Mouse (Mus musculus) lung, postnatal 25 days (tissue): ENCODE measurements at regions not wholly inside any gene's neighbourhood (a gene's known extent, or its start where the extent isn't known, plus 50 kb on each side); places are given as distances from the start of the nearest gene placed in this dataset.

Experiments used
- DNase-seq: peaks from one replicate; pipeline ENCODE4 v3.0.0; 2022; ENCODE audit warnings: low spot score

DNA sequence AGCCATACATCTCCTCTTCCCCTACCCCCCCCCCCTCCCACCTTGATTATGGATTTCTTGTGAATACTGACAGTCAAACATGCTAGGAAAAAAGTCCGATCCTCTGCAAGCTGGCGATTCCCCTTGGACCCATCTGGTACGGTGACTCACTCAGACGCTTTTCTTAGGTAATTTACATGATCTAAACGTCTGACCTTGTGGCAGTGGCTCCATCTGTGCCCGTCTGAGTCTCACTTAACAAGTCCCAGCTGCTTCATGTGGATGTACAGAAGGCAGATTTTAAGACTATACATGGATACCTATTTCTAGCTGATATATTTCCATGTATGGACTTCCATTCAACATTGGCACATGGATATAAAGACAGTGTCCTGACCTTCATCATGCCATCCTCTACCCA, 481.0 kb downstream of the Lipi start:
- DNase-seq, result no peak

DNA sequence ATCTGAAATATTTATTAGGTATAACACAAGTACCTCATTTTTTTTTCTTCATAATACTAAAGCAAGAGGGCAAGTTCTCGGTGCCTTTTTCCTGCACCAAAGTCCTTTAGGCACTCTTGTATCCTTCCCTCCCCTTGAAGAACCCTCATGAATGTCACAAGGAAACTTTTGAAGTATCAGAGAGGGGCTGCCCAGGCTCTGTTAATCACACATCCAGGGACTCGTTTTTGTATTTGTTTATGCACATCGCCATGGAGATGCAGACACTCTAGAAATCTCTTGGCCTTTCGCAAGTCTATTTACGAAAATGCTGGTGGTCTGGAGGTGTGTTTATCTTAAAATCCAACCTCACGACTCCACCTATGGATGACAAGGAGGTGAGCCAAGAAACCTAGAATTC, 492.7 kb downstream of the Lipi start:
- peak; percentile 9 for DNase-seq

DNA sequence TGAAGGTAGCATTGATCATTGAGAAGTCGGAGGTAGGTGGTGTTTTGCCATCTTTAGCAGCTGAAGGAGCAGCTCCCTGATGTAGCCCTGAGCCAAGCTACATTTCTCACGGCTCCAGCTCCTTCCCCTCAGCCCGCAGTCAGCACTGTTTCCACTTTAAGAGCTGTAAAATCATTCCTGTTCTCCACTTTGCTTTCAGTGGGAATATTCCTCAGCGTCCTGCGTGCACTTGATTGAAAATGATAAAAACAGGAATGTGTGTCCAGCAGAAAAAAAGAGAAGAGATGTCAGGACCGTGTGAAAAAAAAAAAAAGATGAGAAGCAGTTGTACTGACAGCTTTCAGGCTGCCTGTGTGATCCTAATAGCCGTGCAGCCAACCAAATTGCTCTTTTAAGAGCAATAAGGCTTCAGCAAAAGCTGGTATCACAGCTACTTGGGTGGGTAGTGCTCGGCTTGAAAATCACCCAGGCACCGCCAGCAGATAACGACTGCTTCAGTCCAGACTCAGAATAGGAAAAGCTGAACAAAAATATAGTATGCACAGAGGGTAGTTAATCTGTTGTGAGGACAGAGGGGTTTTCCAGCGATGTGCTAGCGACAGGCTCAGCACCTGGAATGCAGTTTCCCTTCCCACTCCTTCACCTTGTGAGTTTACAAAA, 493.3 kb downstream of the Lipi start:
- no peak for DNase-seq

DNA sequence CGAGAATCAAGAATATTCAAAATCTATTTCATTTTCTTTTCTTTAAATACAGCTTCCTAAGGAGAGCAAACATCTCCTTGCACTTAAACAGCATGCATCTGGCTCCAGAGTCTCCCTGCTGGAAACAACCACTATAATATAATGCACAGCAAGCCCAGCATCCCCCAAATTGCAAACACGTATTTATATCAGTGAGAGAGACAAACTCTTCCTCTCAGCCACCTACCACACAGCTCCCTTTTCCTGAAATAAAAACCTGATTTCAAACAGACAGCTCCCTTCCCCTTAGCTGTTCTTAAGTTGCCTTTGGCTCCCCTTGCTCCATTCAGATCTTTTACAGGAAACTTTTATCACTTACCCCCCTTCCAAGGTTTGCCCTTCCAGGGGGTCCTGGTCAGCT, 493.9 kb downstream of the Lipi start:
- DNase-seq, result no peak

DNA sequence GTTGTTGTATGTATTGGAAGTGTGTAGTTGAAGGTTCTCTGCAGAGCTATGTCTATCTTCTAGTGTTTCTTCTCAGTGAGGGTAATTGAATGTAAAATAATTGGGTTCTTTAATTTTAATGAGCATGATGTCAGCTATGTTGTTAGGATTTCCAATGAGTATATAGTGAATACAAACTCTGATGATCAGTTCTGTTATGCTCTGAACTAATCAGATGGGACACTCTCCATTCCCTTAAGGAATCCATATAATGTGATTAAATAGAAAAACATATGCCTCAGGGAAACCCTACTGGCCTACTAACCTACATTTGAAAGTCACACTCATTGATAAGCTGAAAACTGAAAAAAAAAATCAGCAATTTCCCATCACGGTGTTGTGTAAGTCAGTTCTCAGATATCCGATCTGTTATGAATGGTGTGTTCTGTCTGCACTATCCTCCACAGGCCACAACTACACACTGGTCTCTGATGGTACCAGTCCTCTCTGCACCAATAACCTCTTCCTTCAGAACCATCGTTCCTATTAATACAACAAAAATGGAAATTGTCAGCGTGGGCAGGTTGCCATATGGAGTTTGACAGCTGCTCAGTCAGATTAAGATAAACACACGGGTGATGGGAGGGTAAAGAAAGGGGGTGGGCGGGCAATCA, 496.4 kb downstream of the Lipi start:
- DNase-seq, result no peak

GRCm38 (mm10) chr16:75088701-75089100, 497.2 kb downstream of the Lipi start:
- no peak for DNase-seq

DNA sequence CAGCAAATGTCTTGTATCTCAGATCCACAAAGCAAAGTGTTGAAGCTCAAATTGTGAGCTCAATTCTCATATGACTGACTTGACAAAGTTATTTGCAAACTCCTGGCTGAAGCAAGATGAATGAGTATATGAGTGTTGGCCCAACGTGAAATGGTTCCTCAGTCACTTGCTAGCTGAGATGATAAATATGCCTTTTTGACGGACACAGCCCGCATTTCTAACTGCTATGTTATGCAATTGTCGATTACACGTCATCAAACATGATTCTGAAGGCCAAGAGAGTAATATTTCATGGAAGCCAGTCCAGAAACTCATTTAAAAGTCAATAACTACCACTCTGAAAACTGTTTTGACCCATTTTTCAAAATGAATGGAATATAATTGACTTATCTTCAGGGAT, 520.6 kb downstream of the Lipi start:
- DNase-seq, result no peak

DNA sequence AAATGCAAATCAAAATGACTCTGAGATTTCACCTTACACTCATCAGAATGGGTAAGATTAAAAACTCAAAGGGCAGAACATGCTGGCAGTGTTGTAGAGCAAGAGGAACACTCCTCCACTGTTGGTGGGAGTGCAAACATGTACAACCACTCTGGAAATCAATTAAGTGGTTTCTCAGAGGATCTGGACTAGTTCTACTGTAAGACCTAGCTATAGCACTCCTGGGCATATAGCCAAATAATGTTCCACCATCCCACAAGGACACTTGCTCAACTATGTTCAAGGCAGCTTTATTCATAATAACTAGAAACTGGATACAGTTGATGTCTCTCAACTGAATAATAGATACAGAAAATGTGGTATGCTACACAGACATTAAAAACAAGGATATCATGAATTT, 532.9 kb downstream of the Lipi start:
- no peak for DNase-seq

- DNase-seq, result no peak
Observed at GRCm38 (mm10) chr16:75045969-75046368, 539.9 kb downstream of the Lipi start.
